Mouse (Mus musculus) layer of hippocampus, postnatal 10 days (tissue): ENCODE measurements around the gene Gnb4. TPM values are rescaled to one million over a fixed set of nuclear protein-coding genes. Genes with fewer than 3 reads are reported as not detected.

ENCODE experiments used
- total RNA-seq, 2 experiments: library from RNA; stranded (reverse); gene quantifications; 2 replicates each; pipeline ENCODE4 v1.2.3; 2021

Gene Gnb4
- total RNA-seq, 2 experiments from 2014 or later: 63.5 to 66.6 TPM

Other genes with a start within 250 kb of the Gnb4 start
- 10 to 100 TPM; 42.0 to 46.3 TPM for gene Pik3ca, start 218.9 kb downstream of the Gnb4 start, total RNA-seq
- gene Kcnmb3, start 124.4 kb downstream of the Gnb4 start, total RNA-seq: under 1 TPM; 0.69 to 0.76 TPM
- gene Zfp639, start 106.3 kb downstream of the Gnb4 start, total RNA-seq: 10 to 100 TPM; 34.9 to 39.1 TPM
- 10 to 100 TPM; 96.3 to 99.0 TPM for gene Mfn1, start 87.1 kb downstream of the Gnb4 start, total RNA-seq
- 10 to 100 TPM; 18.4 to 20.5 TPM for gene Actl6a, start 89.7 kb upstream of the Gnb4 start, total RNA-seq
- gene Ndufb5, start 120.4 kb upstream of the Gnb4 start, total RNA-seq: 100 to 1,000 TPM; 183 to 193 TPM
- gene Mrpl47, start 121.0 kb upstream of the Gnb4 start, total RNA-seq: 10 to 100 TPM; 20.7 to 22.1 TPM
- 10 to 100 TPM; 22.3 TPM for gene Usp13, start 201.0 kb upstream of the Gnb4 start, total RNA-seq